Mouse (Mus musculus) thymus, adult 2 months (tissue): ENCODE measurements at regions not wholly inside any gene's neighbourhood (a gene's known extent, or its start where the extent isn't known, plus 50 kb on each side); places are given as distances from the start of the nearest gene placed in this dataset.
"Not testable (repeated sequence)": the region's sequence is repeated elsewhere in the genome, so short reads cannot be mapped to it uniquely, and the experiment has no call there.

Source experiments
- CTCF ChIP-seq: fragments of 200-500 bp; IDR thresholded peaks from 2 replicates; pipeline ENCODE4 v1.5.1; 2012; ENCODE audit warnings: mild to moderate bottlenecking, control low read depth, low read length, moderate library complexity, borderline replicate concordance; ENCODE audit not compliant: control insufficient read depth, poor library complexity, insufficient read depth; ENCODE audit errors: extremely low read depth
- POLR2A ChIP-seq: fragments of 200-500 bp; IDR thresholded peaks from 2 replicates; pipeline ENCODE4 v1.6.1; 2012; ENCODE audit warnings: mild to moderate bottlenecking, low read length, control low read depth, moderate library complexity; ENCODE audit not compliant: control insufficient read depth, poor library complexity, insufficient read depth; ENCODE audit errors: extremely low read depth

GRCm38 (mm10) chr8:89924697-89925096 lies 423.4 kb downstream of the Tox3 start:
- not testable (repeated sequence) for TF ChIP-seq CTCF, POLR2A
